Mouse (Mus musculus): Measurements from ENCODE around the gene Ces1c. TPM values are rescaled to one million over a fixed set of nuclear protein-coding genes. Genes with fewer than 3 reads are reported as not detected.

Gene Ces1c
- not detected in 2 replicates for polyA plus RNA-seq (2015; fragmentation: Nextera tagmentation; extraction: Ambion mirVana)

DNA sequence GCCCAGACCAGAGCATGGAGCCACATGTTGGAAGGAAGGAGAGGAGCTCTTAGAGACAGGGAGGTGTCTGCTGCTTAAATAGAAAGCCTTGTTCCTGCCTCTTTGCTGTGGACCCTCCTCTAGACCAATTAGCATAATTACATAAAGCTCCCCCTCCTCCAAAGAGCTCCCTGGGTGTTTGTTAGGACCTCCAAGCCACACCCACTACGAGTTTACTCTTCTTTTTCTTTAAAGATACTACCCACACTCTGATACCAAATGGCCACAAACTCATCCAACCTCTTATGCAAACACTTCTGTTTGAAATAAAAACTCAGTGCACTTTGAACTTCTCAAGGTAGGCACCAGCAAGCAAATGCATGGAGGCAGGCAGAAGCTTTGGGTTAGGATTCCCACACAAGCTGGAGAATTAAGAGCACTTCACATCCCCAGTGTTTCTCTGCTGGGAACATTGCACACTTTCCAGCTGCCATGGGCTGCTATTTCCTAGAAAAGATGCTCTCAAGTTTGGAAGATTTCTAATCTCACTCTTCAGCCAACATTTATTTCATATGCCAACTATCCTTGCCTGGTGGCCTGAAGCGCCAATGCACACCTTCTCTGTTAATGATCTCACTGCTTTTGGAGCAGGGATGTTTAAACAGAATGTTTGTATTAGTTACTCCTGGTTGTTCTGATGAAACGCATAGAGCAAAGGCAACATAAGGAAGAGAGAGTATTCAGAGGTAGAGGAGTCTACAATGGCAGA, at the start of gene Ces1c:
Ces1c (minus strand) TSS at position 51 of the 748 bp plus-strand sequence.
- Histone ChIP-seq H3K9ac (ENCODE audit: low read depth, low read length) (no peak within 1 kb of the TSS), H3K27ac (ENCODE audit: low read depth, low read length) (no peak within 1 kb of the TSS), H3K9me3 (ENCODE audit: control insufficient read depth, low read length) (no peaks in the 10 kb centered on the region), H3K36me3 (ENCODE audit: control insufficient read depth, insufficient read depth, low read length) (no peaks in the 10 kb centered on the region), H3K4me2 (ENCODE audit: low read length) (no peak within 1 kb of the TSS), H3K27me3 (replicated peaks; ENCODE audit: control insufficient read depth, insufficient read depth, low read length) (no peaks in the 10 kb centered on the region), H3K4me3 (ENCODE audit: low read length) (no peak within 1 kb of the TSS), H3K4me1 (ENCODE audit: control insufficient read depth, insufficient read depth, low read depth, low read length) (no peaks in the 10 kb centered on the region)
- WGBS, result 84% methylated on average over 3 of the region's 3 CpGs
- no peak for ATAC-seq

- Histone ChIP-seq H3K9me3 (ENCODE audit: control insufficient read depth, low read length) (no peaks in the 10 kb centered on the region), H3K36me3 (ENCODE audit: control insufficient read depth, insufficient read depth, low read length) (no peaks in the 10 kb centered on the region), H3K27ac (ENCODE audit: low read depth, low read length) (no peak overlapping the region), H3K4me1 (ENCODE audit: control insufficient read depth, insufficient read depth, low read depth, low read length) (no peaks in the 10 kb centered on the region), H3K27me3 (replicated peaks; ENCODE audit: control insufficient read depth, insufficient read depth, low read length) (no peaks in the 10 kb centered on the region), H3K9ac (ENCODE audit: low read depth, low read length) (no peak overlapping the region), H3K4me3 (ENCODE audit: low read length) (no peak overlapping the region), H3K4me2 (ENCODE audit: low read length) (no peak overlapping the region)
- WGBS, result 82% methylated on average over 4 of the region's 4 CpGs
- ATAC-seq, result no peak
These were observed 49.6 kb upstream of the Ces1c start for GRCm38 (mm10) chr8:93180581-93181129.

DNA sequence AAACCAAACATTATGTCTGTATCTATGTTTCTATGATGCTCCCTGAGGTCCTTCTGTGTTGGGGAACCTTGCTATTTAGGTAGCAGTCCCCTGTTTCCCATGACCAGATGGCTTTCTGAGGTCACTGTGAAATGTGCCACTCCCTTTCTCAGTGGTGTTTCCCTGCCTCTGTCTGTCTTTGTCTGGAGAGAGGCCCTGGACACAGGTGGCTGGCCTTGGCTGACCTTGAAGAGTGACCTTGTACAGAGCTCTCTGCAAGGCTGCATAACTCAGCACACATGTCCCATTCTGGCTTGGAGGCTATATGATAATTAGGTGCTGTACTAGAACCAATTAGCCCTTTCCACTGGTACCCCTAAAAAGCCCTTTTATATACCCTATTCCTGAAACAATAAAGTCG, 45.5 kb upstream of the Ces1c start:
- no peak for ATAC-seq
- H3K9me3 ChIP-seq (ENCODE audit: control insufficient read depth, low read length), result no peaks in the 10 kb centered on the region
- H3K27me3 ChIP-seq (replicated peaks; ENCODE audit: control insufficient read depth, insufficient read depth, low read length), result no peaks in the 10 kb centered on the region
- H3K4me1 ChIP-seq (ENCODE audit: control insufficient read depth, insufficient read depth, low read depth, low read length), result no peaks in the 10 kb centered on the region
- no peak overlapping the region for H3K27ac ChIP-seq (ENCODE audit: low read depth, low read length)
- 41% methylated on average over 1 of the region's 1 CpGs for WGBS
- no peaks in the 10 kb centered on the region for H3K36me3 ChIP-seq (ENCODE audit: control insufficient read depth, insufficient read depth, low read length)
- H3K4me2 ChIP-seq (ENCODE audit: low read length), result no peak overlapping the region
- H3K9ac ChIP-seq (ENCODE audit: low read depth, low read length), result no peak overlapping the region
- H3K4me3 ChIP-seq (ENCODE audit: low read length), result no peak overlapping the region

GRCm38 (mm10) chr8:93174554-93174953, 43.5 kb upstream of the Ces1c start:
- H3K4me2 ChIP-seq (ENCODE audit: low read length), result no peak overlapping the region
- WGBS, result 89% methylated on average over 2 of the region's 2 CpGs
- H3K9me3 ChIP-seq (ENCODE audit: control insufficient read depth, low read length), result no peaks in the 10 kb centered on the region
- no peaks in the 10 kb centered on the region for H3K36me3 ChIP-seq (ENCODE audit: control insufficient read depth, insufficient read depth, low read length)
- ATAC-seq, result no peak
- H3K27me3 ChIP-seq (replicated peaks; ENCODE audit: control insufficient read depth, insufficient read depth, low read length), result no peaks in the 10 kb centered on the region
- no peak overlapping the region for H3K9ac ChIP-seq (ENCODE audit: low read depth, low read length)
- no peaks in the 10 kb centered on the region for H3K4me1 ChIP-seq (ENCODE audit: control insufficient read depth, insufficient read depth, low read depth, low read length)
- no peak overlapping the region for H3K27ac ChIP-seq (ENCODE audit: low read depth, low read length)
- H3K4me3 ChIP-seq (ENCODE audit: low read length), result no peak overlapping the region

GRCm38 (mm10) chr8:93171846-93172590, 40.9 kb upstream of the Ces1c start:
- no peak for ATAC-seq
- WGBS, result 63% methylated on average over 1 of the region's 1 CpGs

GRCm38 (mm10) chr8:93163363-93163762, 32.3 kb upstream of the Ces1c start:
- H3K9me3 ChIP-seq (ENCODE audit: control insufficient read depth, low read length), result no peaks in the 10 kb centered on the region
- H3K27me3 ChIP-seq (replicated peaks; ENCODE audit: control insufficient read depth, insufficient read depth, low read length), result no peaks in the 10 kb centered on the region
- no peak overlapping the region for H3K4me2 ChIP-seq (ENCODE audit: low read length)
- no peak overlapping the region for H3K4me3 ChIP-seq (ENCODE audit: low read length)
- no peak overlapping the region for H3K27ac ChIP-seq (ENCODE audit: low read depth, low read length)
- H3K36me3 ChIP-seq (ENCODE audit: control insufficient read depth, insufficient read depth, low read length), result no peaks in the 10 kb centered on the region
- 86% methylated on average over 1 of the region's 1 CpGs for WGBS
- no peak for ATAC-seq
- H3K9ac ChIP-seq (ENCODE audit: low read depth, low read length), result no peak overlapping the region
- H3K4me1 ChIP-seq (ENCODE audit: control insufficient read depth, insufficient read depth, low read depth, low read length), result no peaks in the 10 kb centered on the region

More at GRCm38 (mm10) chr8:93171846-93172590, 40.9 kb upstream of the Ces1c start:
- H3K9ac ChIP-seq (ENCODE audit: low read depth, low read length), result no peak overlapping the region
- H3K36me3 ChIP-seq (ENCODE audit: control insufficient read depth, insufficient read depth, low read length), result no peaks in the 10 kb centered on the region
- no peaks in the 10 kb centered on the region for H3K9me3 ChIP-seq (ENCODE audit: control insufficient read depth, low read length)
- no peak overlapping the region for H3K4me2 ChIP-seq (ENCODE audit: low read length)
- H3K4me1 ChIP-seq (ENCODE audit: control insufficient read depth, insufficient read depth, low read depth, low read length), result no peaks in the 10 kb centered on the region
- H3K27ac ChIP-seq (ENCODE audit: low read depth, low read length), result no peak overlapping the region
- H3K27me3 ChIP-seq (replicated peaks; ENCODE audit: control insufficient read depth, insufficient read depth, low read length), result no peaks in the 10 kb centered on the region
- no peak overlapping the region for H3K4me3 ChIP-seq (ENCODE audit: low read length)

DNA sequence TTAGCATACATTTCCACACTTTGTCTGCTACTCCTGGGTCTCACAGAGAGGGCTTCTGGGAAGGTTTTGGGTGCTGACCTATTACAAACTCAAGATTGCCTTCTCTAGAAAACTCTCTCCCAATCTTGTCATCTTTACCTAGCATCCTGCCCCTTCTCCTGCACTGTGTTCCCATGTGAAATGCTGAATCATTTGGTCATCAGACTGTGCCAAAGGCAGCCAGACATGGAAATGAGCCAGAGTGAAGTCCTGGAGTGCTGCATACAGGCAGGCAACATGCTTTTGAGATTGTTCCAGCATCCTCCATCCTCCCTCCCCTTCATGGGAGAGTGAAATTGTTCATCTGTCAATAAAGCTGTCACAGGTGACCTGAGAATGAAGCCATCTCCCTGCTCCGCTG, 20.3 kb upstream of the Ces1c start:
- no peak overlapping the region for H3K4me3 ChIP-seq (ENCODE audit: low read length)
- no peak overlapping the region for H3K9ac ChIP-seq (ENCODE audit: low read depth, low read length)
- no peaks in the 10 kb centered on the region for H3K36me3 ChIP-seq (ENCODE audit: control insufficient read depth, insufficient read depth, low read length)
- no peak for ATAC-seq
- no peaks in the 10 kb centered on the region for H3K4me1 ChIP-seq (ENCODE audit: control insufficient read depth, insufficient read depth, low read depth, low read length)
- 88% methylated on average over 1 of the region's 1 CpGs for WGBS
- no peaks in the 10 kb centered on the region for H3K27me3 ChIP-seq (replicated peaks; ENCODE audit: control insufficient read depth, insufficient read depth, low read length)
- H3K9me3 ChIP-seq (ENCODE audit: control insufficient read depth, low read length), result no peaks in the 10 kb centered on the region
- no peak overlapping the region for H3K27ac ChIP-seq (ENCODE audit: low read depth, low read length)
- no peak overlapping the region for H3K4me2 ChIP-seq (ENCODE audit: low read length)

DNA sequence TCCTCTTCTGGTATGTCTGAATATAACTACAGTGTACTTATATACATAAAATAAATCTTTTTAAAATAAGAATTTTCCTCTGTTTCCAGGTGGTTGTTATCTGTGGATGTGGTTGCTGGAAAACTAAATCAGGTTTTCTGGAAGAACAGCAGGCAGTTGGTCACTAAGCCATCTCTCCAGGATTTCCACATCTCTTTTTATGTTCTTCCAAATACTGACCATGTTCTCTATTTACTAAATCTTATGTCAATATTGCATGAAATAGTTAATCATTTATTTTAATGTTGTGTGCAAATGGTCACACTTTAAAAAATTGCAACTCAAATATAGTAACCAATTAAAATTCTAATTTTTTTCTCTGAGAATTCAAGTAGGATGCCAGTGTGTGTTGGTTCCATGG, 16.2 kb upstream of the Ces1c start:
- no peak for ATAC-seq
- H3K27ac ChIP-seq (ENCODE audit: low read depth, low read length), result no peak overlapping the region
- no peaks in the 10 kb centered on the region for H3K9me3 ChIP-seq (ENCODE audit: control insufficient read depth, low read length)
- H3K4me2 ChIP-seq (ENCODE audit: low read length), result no peak overlapping the region
- no peak overlapping the region for H3K9ac ChIP-seq (ENCODE audit: low read depth, low read length)
- no peaks in the 10 kb centered on the region for H3K4me1 ChIP-seq (ENCODE audit: control insufficient read depth, insufficient read depth, low read depth, low read length)
- no peaks in the 10 kb centered on the region for H3K36me3 ChIP-seq (ENCODE audit: control insufficient read depth, insufficient read depth, low read length)
- H3K27me3 ChIP-seq (replicated peaks; ENCODE audit: control insufficient read depth, insufficient read depth, low read length), result no peaks in the 10 kb centered on the region
- H3K4me3 ChIP-seq (ENCODE audit: low read length), result no peak overlapping the region

- Histone ChIP-seq H3K36me3 (ENCODE audit: control insufficient read depth, insufficient read depth, low read length) (no peaks in the 10 kb centered on the region), H3K4me1 (ENCODE audit: control insufficient read depth, insufficient read depth, low read depth, low read length) (no peaks in the 10 kb centered on the region), H3K9me3 (ENCODE audit: control insufficient read depth, low read length) (no peaks in the 10 kb centered on the region), H3K4me3 (ENCODE audit: low read length) (no peak overlapping the region), H3K4me2 (ENCODE audit: low read length) (no peak overlapping the region), H3K9ac (ENCODE audit: low read depth, low read length) (no peak overlapping the region), H3K27me3 (replicated peaks; ENCODE audit: control insufficient read depth, insufficient read depth, low read length) (no peaks in the 10 kb centered on the region), H3K27ac (ENCODE audit: low read depth, low read length) (no peak overlapping the region)
- 54% methylated on average over 1 of the region's 1 CpGs for WGBS
- ATAC-seq, result no peak
These were observed 9.6 kb upstream of the Ces1c start for GRCm38 (mm10) chr8:93140696-93141095.

Measured in hindbrain, embryonic 16.5 days (tissue).